Mouse (Mus musculus) heart, embryonic 14.5 days (tissue): Measurements from ENCODE around the gene Yju2. TPM values are rescaled to one million over a fixed set of nuclear protein-coding genes. Genes with fewer than 3 reads are reported as not detected.
A peak's percentile ranks its signal among the peaks of the same experiment; 100 is the strongest.

Source experiments
- ATAC-seq: fragments of 200-750 bp; cut with Nextera tagmentation; 2 replicates; pipeline ENCODE4 v1.8.0; 2017; ENCODE audit warnings: low read depth, moderate TSS enrichment; ENCODE audit not compliant: insufficient number of reproducible peaks, insufficient read depth, low FRiP score
- H3K27ac ChIP-seq, 2 experiments: fragments of 200-500 bp in 1 of 2; fragments of 300-500 bp in 1 of 2; sonication (generic) in 1 of 2; replicated peaks in 1 of 2; 2 replicates each; pipeline ENCODE4 v1.5.1; 2012 to 2014; ENCODE audit warnings: low read depth in 2 of 2, low read length in 2 of 2, control low read depth in 1 of 2, mild to moderate bottlenecking in 1 of 2, mixed read lengths in 1 of 2; ENCODE audit not compliant: control insufficient read depth in 1 of 2, insufficient read depth in 1 of 2
- H3K27me3 ChIP-seq: fragments of 300-500 bp; sonication (generic); 2 replicates; pipeline ENCODE4 v1.6.1; 2014; ENCODE audit warnings: mild to moderate bottlenecking, low read length, control low read depth; ENCODE audit not compliant: control insufficient read depth, insufficient read depth
- H3K36me3 ChIP-seq: fragments of 300-500 bp; sonication (generic); 2 replicates; pipeline ENCODE4 v1.6.1; 2014; ENCODE audit warnings: mild to moderate bottlenecking, control low read depth, low read length, mixed read lengths; ENCODE audit not compliant: control insufficient read depth, insufficient read depth
- H3K4me1 ChIP-seq, 2 experiments: fragments of 200-500 bp in 1 of 2; fragments of 300-500 bp in 1 of 2; sonication (generic) in 1 of 2; 2 replicates each; pipeline ENCODE4 v1.6.1; 2012 to 2014; ENCODE audit warnings: low read length in 2 of 2, control low read depth in 1 of 2, mixed read lengths in 1 of 2; ENCODE audit not compliant: control insufficient read depth in 2 of 2, insufficient read depth in 2 of 2
- H3K4me2 ChIP-seq: fragments of 300-500 bp; sonication (generic); 2 replicates; pipeline ENCODE4 v1.6.1; 2014; ENCODE audit warnings: mild to moderate bottlenecking, low read length
- H3K4me3 ChIP-seq, 2 experiments: fragments of 200-500 bp in 1 of 2; fragments of 300-500 bp in 1 of 2; sonication (generic) in 1 of 2; 2 replicates each; pipeline ENCODE4 v1.5.1; 2012 to 2014; ENCODE audit warnings: low read length in 2 of 2, mild to moderate bottlenecking in 2 of 2, control low read depth in 1 of 2, low read depth in 1 of 2, moderate library complexity in 1 of 2; ENCODE audit not compliant: control insufficient read depth in 1 of 2, insufficient read depth in 1 of 2
- H3K9ac ChIP-seq: fragments of 300-500 bp; sonication (generic); 2 replicates; pipeline ENCODE4 v1.6.1; 2014; ENCODE audit warnings: mild to moderate bottlenecking, low read length
- H3K9me3 ChIP-seq: fragments of 300-500 bp; sonication (generic); 2 replicates; pipeline ENCODE4 v1.6.1; 2016; ENCODE audit warnings: low read length, control low read depth; ENCODE audit not compliant: control insufficient read depth
- WGBS: fragments of 180-500 bp; shearing (Covaris S2); extraction: QIAGEN DNeasy Blood & Tissue Kit; methylation state at CpG from one replicate; pipeline ENCODE4 v1.1.7; 2014; 5-methylcytosine and 5-hydroxymethylcytosine counted together
- polyA plus RNA-seq: library from polyadenylated mRNA; unstranded; fragments of >200 nt; fragmentation: Nextera tagmentation; extraction: Ambion mirVana; gene quantifications from 2 replicates; pipeline ENCODE4 v1.2.1, GENCODE M21; 2014

Gene Yju2
- polyA plus RNA-seq, 1 experiment from 2014 or later = 13.5 TPM

GRCm38 (mm10) chr17:55969966-55970891 is 11.3 kb downstream of the Yju2 start, which contains the start of gene Shd:
TSS of gene Shd (plus strand) at chr17:55970467.
- Histone ChIP-seq H3K9ac (peak within 1 kb of the TSS; percentile 71), H3K4me1 (peaks cover 12 to 32% of the 10 kb centered on the region in 2 experiments; a peak in 3 of 4 replicates), H3K36me3 (peaks cover 21% of the 10 kb centered on the region), H3K4me2 (peak within 1 kb of the TSS; percentile 90), H3K27me3 (peaks cover 13% of the 10 kb centered on the region), H3K4me3 (peak within 1 kb of the TSS; percentile 56 to 57), H3K27ac (no peak within 1 kb of the TSS), H3K9me3 (no peaks in the 10 kb centered on the region)
- WGBS = 7% methylated on average over 53 of the region's 55 CpGs
- no peak; the same call in 1 of the 2 replicates for ATAC-seq

DNA sequence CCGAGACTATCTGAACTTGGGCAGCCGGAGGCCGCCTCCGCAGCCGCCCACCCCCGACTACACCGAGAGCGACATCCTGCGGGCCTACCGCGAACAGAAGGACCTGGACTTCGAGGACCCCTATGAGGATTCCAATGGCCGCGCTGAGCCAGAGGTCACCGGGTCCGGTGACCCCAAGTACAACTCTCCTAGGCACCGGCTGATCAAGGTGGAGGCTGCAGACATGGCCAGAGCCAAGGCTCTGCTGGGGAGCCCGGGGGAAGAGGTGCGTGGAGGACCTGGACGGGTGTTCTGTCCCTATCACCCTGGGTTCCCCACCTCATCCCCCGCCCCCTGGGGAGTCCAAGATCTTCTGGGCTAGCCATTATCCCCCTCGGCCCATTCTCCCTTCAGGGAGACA is 12.6 kb downstream of the Yju2 start:
- WGBS = 32% methylated on average over 22 of the region's 22 CpGs
- H3K4me1 ChIP-seq = peaks cover 12 to 32% of the 10 kb centered on the region in 2 experiments; a peak in 3 of 4 replicates
- peaks cover 11% of the 10 kb centered on the region for H3K36me3 ChIP-seq
- peaks cover 13% of the 10 kb centered on the region for H3K27me3 ChIP-seq
- H3K9me3 ChIP-seq = no peaks in the 10 kb centered on the region
- no peak overlapping the region for H3K9ac ChIP-seq
- H3K4me3 ChIP-seq = 0 out of 4 replicates have a peak overlapping the region, but pooled peaks of 1 of the 2 experiments have one; percentile 57
- peak overlapping the region; percentile 90; the same call in 1 of the 2 replicates for H3K4me2 ChIP-seq
- no peak overlapping the region for H3K27ac ChIP-seq
- ATAC-seq = no peak

- peaks cover 6% of the 10 kb centered on the region for H3K27me3 ChIP-seq
- H3K27ac ChIP-seq = no peak overlapping the region
- H3K4me3 ChIP-seq = no peak overlapping the region
- no peaks in the 10 kb centered on the region for H3K9me3 ChIP-seq
- no peaks in the 10 kb centered on the region for H3K36me3 ChIP-seq
- H3K9ac ChIP-seq = no peak overlapping the region
- H3K4me2 ChIP-seq = no peak overlapping the region
- WGBS = 15% methylated on average over 13 of the region's 13 CpGs
- no peak; the same call in 1 of the 2 replicates for ATAC-seq
- peaks cover 0 to under 1% of the 10 kb centered on the region in 2 experiments; a peak in 3 of 4 replicates for H3K4me1 ChIP-seq
Observed at GRCm38 (mm10) chr17:55976255-55976862, 17.5 kb downstream of the Yju2 start.

DNA sequence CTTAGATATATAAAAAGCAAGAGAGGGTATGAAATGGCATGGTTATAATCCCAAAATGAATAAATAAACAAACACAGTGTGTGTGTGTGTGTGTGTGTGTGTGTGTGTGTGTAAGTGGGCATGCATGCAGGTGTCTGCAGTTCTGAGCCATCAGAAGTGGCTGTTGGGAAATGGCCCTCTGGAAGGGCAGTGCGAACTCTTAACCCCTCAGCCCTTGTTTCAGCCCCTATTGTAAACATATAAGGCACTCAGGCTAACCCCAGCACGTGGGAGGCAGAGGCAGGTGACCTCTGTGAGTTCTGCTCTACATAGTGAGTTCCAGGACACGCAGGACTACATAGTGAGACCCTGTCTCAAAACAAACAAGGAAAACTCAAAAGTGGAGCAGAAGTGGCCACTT is 18.4 kb downstream of the Yju2 start:
- Histone ChIP-seq H3K36me3 (no peaks in the 10 kb centered on the region), H3K9me3 (no peaks in the 10 kb centered on the region), H3K9ac (no peak overlapping the region), H3K27me3 (no peaks in the 10 kb centered on the region), H3K4me1 (no peaks in the 10 kb centered on the region; a peak in 2 of 4 replicates), H3K4me2 (no peak overlapping the region), H3K4me3 (no peak overlapping the region), H3K27ac (no peak overlapping the region)
- 61% methylated on average over 3 of the region's 3 CpGs for WGBS
- no peak for ATAC-seq

DNA sequence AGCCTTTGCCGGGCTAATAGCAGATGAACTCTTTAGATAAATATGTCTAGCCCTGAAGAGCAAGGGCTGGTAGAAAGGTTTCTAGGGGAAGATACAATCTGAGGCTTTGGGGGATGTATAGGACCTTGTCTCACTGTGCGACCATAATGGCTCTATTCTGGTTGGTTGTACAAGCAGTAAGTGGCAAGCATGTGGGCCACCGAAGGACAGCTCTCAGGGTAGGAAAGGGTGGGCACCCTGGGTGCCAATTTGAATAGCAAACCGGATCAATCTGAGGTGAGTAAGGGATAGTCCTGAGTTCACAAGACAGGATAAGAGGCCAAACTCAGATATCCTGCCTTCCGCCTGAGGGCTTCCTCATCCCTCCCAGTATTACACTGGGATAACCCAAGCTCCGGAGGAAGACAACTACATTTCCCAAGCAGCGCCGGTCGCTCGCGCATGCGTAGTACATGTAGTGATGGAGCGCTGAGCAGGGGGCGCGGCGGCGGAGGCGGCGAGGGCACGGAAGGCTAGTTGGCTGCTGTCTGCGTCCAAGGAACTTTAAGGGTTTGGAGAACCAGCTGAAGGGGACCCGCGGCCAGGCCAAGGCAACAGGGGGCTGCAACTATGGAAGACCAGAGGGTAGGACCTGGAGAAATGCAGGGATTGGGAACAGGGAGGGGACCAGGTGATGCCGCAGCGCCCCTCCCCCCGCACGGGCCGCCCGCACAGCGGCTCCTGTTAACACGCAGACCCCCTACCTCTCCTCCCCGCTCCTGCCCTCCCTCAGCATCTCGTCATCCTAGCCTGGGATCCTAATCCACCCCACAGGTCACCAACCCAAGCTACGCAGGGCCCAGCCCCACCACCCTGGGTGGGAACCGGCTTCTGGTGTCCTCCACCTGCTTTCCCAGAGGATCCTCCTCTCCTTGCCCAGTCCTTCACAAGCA is 27.4 kb downstream of the Yju2 start, which contains the start of gene Fsd1:
Fsd1 (plus strand) TSS at position 480 of the 932 bp plus-strand sequence.
- Histone ChIP-seq H3K27me3 (peaks cover 29% of the 10 kb centered on the region), H3K9me3 (0 out of 2 replicates have a peak, but pooled peaks cover 2% of the 10 kb centered on the region), H3K9ac (0 out of 2 replicates have a peak within 1 kb of the TSS, but pooled peaks have one; percentile 39), H3K4me3 (peak within 1 kb of the TSS; percentile 35 to 37), H3K4me1 (peaks cover 0 to 3% of the 10 kb centered on the region in 2 experiments; a peak in 2 of 4 replicates), H3K4me2 (peak within 1 kb of the TSS; percentile 60), H3K27ac (no peak within 1 kb of the TSS), H3K36me3 (no peaks in the 10 kb centered on the region)
- no peak for ATAC-seq
- 11% methylated on average over 27 of the region's 35 CpGs for WGBS

DNA sequence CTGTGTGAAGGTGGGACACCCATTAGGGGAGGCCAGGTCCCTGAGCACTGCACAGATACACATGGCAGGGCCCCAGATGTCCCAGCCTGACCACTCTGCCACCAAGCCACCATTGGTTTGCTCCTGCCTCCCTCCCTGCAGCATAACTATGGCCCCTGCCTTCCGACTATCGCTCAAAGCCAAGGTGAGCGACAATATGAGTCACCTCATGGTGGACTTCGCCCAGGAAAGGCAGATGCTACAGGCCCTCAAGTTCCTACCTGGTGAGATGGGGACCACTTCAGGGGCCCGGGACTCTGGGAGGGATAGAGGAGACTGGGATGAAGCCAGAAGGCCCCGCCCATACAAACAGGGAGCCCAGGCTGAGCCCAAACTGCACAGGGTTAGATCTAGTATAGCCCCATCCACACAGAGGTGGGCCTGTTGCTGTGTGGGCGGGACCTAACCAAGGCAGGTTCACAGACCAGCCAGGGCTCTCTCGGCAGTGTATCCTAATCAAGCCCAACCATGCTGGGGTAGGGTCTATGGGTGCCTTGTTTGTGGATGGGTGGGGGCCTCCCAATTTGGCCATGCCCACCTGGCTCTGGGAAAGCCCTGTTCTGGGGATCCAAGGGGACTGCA is 31.5 kb downstream of the Yju2 start:
- no peaks in the 10 kb centered on the region for H3K36me3 ChIP-seq
- no peak overlapping the region for H3K4me3 ChIP-seq
- no peak; the same call in 1 of the 2 replicates for ATAC-seq
- peaks cover 0 to 3% of the 10 kb centered on the region in 2 experiments; a peak in 2 of 4 replicates for H3K4me1 ChIP-seq
- no peaks in the 10 kb centered on the region for H3K9me3 ChIP-seq
- H3K9ac ChIP-seq = no peak overlapping the region
- H3K27me3 ChIP-seq = peaks cover 24% of the 10 kb centered on the region
- WGBS = 67% methylated on average over 8 of the region's 8 CpGs
- H3K27ac ChIP-seq = no peak overlapping the region
- H3K4me2 ChIP-seq = no peak overlapping the region
